Mouse (Mus musculus) G1E (cell line): ENCODE data around the gene Snx27. TPM values are rescaled to one million over a fixed set of nuclear protein-coding genes. Genes with fewer than 3 reads are reported as not detected.

ENCODE experiments used
- ATAC-seq: 2 replicates; pipeline ENCODE4 v1.8.0; 2016; ENCODE audit warnings: mild to moderate bottlenecking; ENCODE audit not compliant: insufficient number of reproducible peaks, poor library complexity, low FRiP score, severe bottlenecking; ENCODE audit errors: extremely low read depth
- DNase-seq: peaks from one replicate; pipeline ENCODE4 v3.0.0; 2012; ENCODE audit warnings: low spot score
- H3K27me3 ChIP-seq: 2 replicates; pipeline ENCODE4 v1.6.1; 2012; ENCODE audit warnings: mild to moderate bottlenecking, low read length, inconsistent platforms; ENCODE audit not compliant: insufficient read depth
- H3K36me3 ChIP-seq: replicated peaks from 2 replicates; pipeline ENCODE3; 2012; ENCODE audit warnings: mild to moderate bottlenecking, inconsistent platforms
- H3K4me1 ChIP-seq: 2 replicates; pipeline ENCODE4 v1.6.1; 2012; ENCODE audit warnings: low read depth, low read length, inconsistent platforms, mixed read lengths; ENCODE audit not compliant: insufficient read depth
- H3K4me3 ChIP-seq: 2 replicates; pipeline ENCODE4 v1.5.1; 2012; ENCODE audit warnings: low read depth, mild to moderate bottlenecking, inconsistent platforms, low read length, moderate library complexity, mixed read lengths
- H3K9me3 ChIP-seq: replicated peaks from 2 replicates; pipeline ENCODE4 v1.6.1; 2012; ENCODE audit warnings: inconsistent platforms
- CTCF ChIP-seq: IDR thresholded peaks from 2 replicates; pipeline ENCODE4 v1.5.1; 2012; ENCODE audit warnings: low read depth, low read length, inconsistent platforms, mixed read lengths
- GATA1 ChIP-seq: IDR thresholded peaks from 2 replicates; pipeline ENCODE4 v1.6.1; 2012; ENCODE audit warnings: borderline replicate concordance, low read length, inconsistent platforms, mixed read lengths
- GATA2 ChIP-seq: IDR thresholded peaks from 2 replicates; pipeline ENCODE4 v1.6.1; 2012; ENCODE audit warnings: low read depth, low read length, inconsistent platforms, borderline replicate concordance
- POLR2AphosphoS5 ChIP-seq: IDR thresholded peaks from 2 replicates; pipeline ENCODE4 v1.6.1; 2012; ENCODE audit warnings: low read depth, low read length, inconsistent platforms; ENCODE audit not compliant: insufficient replicate concordance
- TAL1 ChIP-seq: conservative IDR thresholded peaks from 2 replicates; pipeline ENCODE4 v1.6.1; 2012; ENCODE audit warnings: low read depth, low read length, inconsistent platforms, mixed read lengths
- polyA plus RNA-seq: library from polyadenylated mRNA; stranded (reverse); fragments of >175 nt; gene quantifications from 2 replicates; pipeline ENCODE4 v1.2.3, GENCODE M21; 2012
- total RNA-seq, 2 experiments: library from RNA; stranded (forward) in 1 of 2; stranded (reverse) in 1 of 2; fragments of 200-1000 nt in 1 of 2; fragments of >200 nt in 1 of 2; fragmentation: Nextera tagmentation in 1 of 2; gene quantifications; 2 replicates each; pipeline ENCODE4 v1.2.3; 2014 to 2017

The Snx27 gene
- total RNA-seq (2014; fragmentation: Nextera tagmentation) (38.8 and 42.0 TPM in 2 replicates), total RNA-seq (2017) (23.2 and 26.9 TPM in 2 replicates), polyA plus RNA-seq (10.5 and 10.9 TPM in 2 replicates)

- peak within 1 kb of the TSS; percentile 87 for H3K4me3 ChIP-seq
- H3K9me3 ChIP-seq = no peaks in the 10 kb centered on the region
- H3K36me3 ChIP-seq = peaks cover 18% of the 10 kb centered on the region
- peaks cover 41% of the 10 kb centered on the region for H3K4me1 ChIP-seq
- peak; percentile 82 for DNase-seq
- H3K27me3 ChIP-seq = peaks cover 12% of the 10 kb centered on the region
- TF ChIP-seq GATA1 (no peak), POLR2AphosphoS5 (no peak), GATA2 (no peak), CTCF (no peak), TAL1 (no peak)
- peak; percentile 93 for ATAC-seq
Observed at GRCm38 (mm10) chr3:94582456-94582891, at the start of gene Snx27. Gene Snx27 (minus strand): TSS chr3:94582716.

- TF ChIP-seq POLR2AphosphoS5 (no peak), TAL1 (no peak), GATA1 (no peak)
- no peaks in the 10 kb centered on the region for H3K9me3 ChIP-seq
- no peaks in the 10 kb centered on the region for H3K4me1 ChIP-seq
- ATAC-seq (no peak), DNase-seq (no peak)
- H3K27me3 ChIP-seq = no peaks in the 10 kb centered on the region
- H3K36me3 ChIP-seq = peaks cover 26% of the 10 kb centered on the region
- H3K4me3 ChIP-seq = no peak overlapping the region
Observed at GRCm38 (mm10) chr3:94629876-94630275, 47.4 kb upstream of the Snx27 start.

GRCm38 (mm10) chr3:94628712-94629111 is 46.2 kb upstream of the Snx27 start:
- Histone ChIP-seq H3K4me1 (no peaks in the 10 kb centered on the region), H3K9me3 (no peaks in the 10 kb centered on the region), H3K27me3 (no peaks in the 10 kb centered on the region), H3K36me3 (peaks cover 31% of the 10 kb centered on the region), H3K4me3 (no peak overlapping the region)
- no peak for TF ChIP-seq TAL1
- no peak for TF ChIP-seq CTCF
- no peak for TF ChIP-seq POLR2AphosphoS5
- no peak for TF ChIP-seq GATA2
- TF ChIP-seq GATA1 = no peak
- no peak for DNase-seq
- ATAC-seq = no peak

- Histone ChIP-seq H3K4me3 (no peak overlapping the region), H3K4me1 (no peaks in the 10 kb centered on the region), H3K27me3 (no peaks in the 10 kb centered on the region), H3K36me3 (peaks cover 63% of the 10 kb centered on the region), H3K9me3 (no peaks in the 10 kb centered on the region)
- TF ChIP-seq GATA1 = no peak
- no peak for TF ChIP-seq CTCF
- no peak for TF ChIP-seq GATA2
- no peak for TF ChIP-seq TAL1
- no peak for TF ChIP-seq POLR2AphosphoS5
- DNase-seq (no peak), ATAC-seq (no peak)
Observed at GRCm38 (mm10) chr3:94624281-94624680, 41.8 kb upstream of the Snx27 start.

DNA sequence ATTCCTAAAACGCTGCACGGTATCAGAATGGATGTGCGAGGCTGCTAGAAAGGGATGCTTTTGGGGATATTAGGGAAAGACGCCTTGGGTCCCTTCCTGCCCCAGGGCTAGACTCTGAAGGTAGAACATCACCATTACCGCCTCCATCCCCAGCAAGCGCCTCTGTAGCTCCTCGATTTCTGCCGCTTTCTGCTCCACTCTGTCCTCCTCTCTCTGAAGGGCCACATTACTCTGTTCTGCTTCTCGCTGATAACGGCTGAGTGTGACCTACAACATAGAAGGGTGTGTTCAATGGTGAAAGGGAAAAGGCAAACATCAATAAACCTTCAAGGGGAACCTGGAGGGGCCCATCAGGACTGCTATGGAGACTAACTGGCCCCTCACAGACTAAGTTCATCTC is 40.0 kb upstream of the Snx27 start:
- no peaks in the 10 kb centered on the region for H3K27me3 ChIP-seq
- H3K4me3 ChIP-seq = no peak overlapping the region
- no peak for DNase-seq
- no peak for TF ChIP-seq GATA2
- no peak for TF ChIP-seq CTCF
- TF ChIP-seq POLR2AphosphoS5 = no peak
- no peak for TF ChIP-seq TAL1
- no peak for TF ChIP-seq GATA1
- no peaks in the 10 kb centered on the region for H3K9me3 ChIP-seq
- H3K36me3 ChIP-seq = peaks cover 54% of the 10 kb centered on the region
- H3K4me1 ChIP-seq = no peaks in the 10 kb centered on the region
- no peak for ATAC-seq

DNA sequence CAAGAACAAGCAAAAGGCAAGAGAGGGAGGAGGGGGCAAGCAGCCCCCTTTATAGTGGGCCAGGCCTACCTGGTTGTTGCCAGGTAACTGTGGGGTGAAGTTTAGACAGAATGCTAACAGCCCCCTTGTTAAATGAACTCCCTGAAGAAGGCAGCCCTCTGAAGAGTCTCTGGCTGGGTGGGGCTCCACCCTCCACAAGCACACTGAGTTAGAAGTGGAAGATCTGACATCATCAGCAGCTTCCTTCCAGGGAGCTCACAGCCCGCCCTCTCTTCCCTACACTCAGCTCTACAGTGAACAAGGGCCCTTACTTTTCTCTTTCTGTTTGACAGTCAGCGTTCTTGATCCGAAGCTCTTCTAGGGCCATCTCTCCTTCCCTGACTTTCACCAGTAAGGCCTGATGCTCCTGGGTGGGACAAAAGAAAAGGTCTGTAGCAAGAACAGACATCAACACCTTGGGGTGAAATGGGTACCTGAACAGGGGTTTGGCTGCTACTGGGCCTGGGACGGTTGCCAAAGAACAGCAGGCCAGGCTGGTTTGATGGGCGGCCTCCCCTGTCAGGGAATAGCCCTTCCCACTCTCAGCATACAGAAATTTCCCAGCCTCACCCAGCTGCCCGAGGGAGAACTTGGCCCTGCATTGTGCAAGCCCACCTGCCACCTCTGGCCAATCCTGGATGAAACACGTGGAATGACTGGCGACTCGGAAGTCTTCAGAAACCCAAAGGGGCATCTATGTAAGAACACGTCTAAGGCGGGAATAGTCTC is 39.4 kb upstream of the Snx27 start:
- no peaks in the 10 kb centered on the region for H3K4me1 ChIP-seq
- ATAC-seq (no peak), DNase-seq (no peak)
- no peak for TF ChIP-seq GATA1
- TF ChIP-seq POLR2AphosphoS5 = no peak
- TF ChIP-seq GATA2 = no peak
- TF ChIP-seq CTCF = no peak
- no peak for TF ChIP-seq TAL1
- no peak overlapping the region for H3K4me3 ChIP-seq
- no peaks in the 10 kb centered on the region for H3K27me3 ChIP-seq
- peaks cover 54% of the 10 kb centered on the region for H3K36me3 ChIP-seq
- H3K9me3 ChIP-seq = no peaks in the 10 kb centered on the region
